Mouse (Mus musculus): ENCODE data around the gene Vars. TPM values are rescaled to one million over a fixed set of nuclear protein-coding genes. Genes with fewer than 3 reads are reported as not detected.
A peak's percentile ranks its signal among the peaks of the same experiment; 100 is the strongest.
"Not testable (repeated sequence)": the region's sequence is repeated elsewhere in the genome, so short reads cannot be mapped to it uniquely, and the experiment has no call there.

Gene Vars
- polyA plus RNA-seq, 1 experiment from 2014 or later: 50.7 TPM

DNA sequence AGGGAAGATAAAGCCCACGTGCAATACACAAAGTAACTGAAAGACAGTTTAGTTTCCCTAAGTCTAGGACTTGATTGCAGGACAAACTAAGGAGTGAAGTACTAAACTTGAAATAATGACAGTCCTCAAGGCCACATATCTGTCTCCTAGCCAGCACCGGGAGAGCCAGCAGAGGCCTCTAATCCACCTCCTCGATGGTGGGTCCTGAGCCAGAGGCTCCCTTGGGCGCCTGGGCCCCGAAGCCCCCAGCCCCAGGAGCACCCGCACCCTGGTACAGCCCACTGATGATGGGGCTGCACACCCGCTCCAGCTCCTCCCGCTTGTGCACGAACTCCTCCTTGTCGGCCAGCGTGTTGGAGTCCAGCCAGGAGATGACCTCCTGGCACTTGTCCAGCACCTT lies 31.0 kb upstream of the Vars start, which contains the start of gene Gm20481:
Gm20481 (plus strand) TSS at position 91 of the 400 bp plus-strand sequence.
- not testable (repeated sequence) for H3K4me3 ChIP-seq (ENCODE audit: low read length); H3K27ac ChIP-seq (ENCODE audit: low read depth, low read length); H3K4me2 ChIP-seq (ENCODE audit: low read length); H3K4me1 ChIP-seq (ENCODE audit: control insufficient read depth, insufficient read depth, low read depth, low read length); ATAC-seq; H3K9ac ChIP-seq (ENCODE audit: low read depth, low read length); H3K36me3 ChIP-seq (ENCODE audit: control insufficient read depth, insufficient read depth, low read length); H3K9me3 ChIP-seq (ENCODE audit: control insufficient read depth, low read length)
- peaks cover 21% of the 10 kb centered on the region for H3K27me3 ChIP-seq (replicated peaks; ENCODE audit: control insufficient read depth, insufficient read depth, low read length)
- WGBS: 67% methylated on average over 6 of the region's 11 CpGs

DNA sequence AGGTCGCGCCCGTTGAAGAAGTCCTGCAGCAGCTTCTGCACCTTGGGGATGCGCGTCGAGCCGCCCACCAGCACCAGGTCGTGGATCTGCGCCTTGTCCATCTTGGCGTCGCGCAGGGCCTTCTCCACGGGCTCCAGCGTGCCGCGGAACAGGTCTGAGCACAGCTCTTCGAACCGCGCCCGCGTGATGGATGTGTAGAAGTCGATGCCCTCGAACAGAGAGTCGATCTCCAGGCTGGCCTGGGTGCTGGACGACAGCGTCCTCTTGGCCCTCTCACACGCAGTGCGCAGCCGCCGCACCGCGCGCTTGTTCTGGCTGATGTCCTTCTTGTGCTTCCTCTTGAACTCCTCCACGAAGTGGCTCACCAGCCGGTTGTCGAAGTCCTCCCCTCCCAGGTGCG lies 29.9 kb upstream of the Vars start:
- H3K4me1 ChIP-seq (ENCODE audit: control insufficient read depth, insufficient read depth, low read depth, low read length); H3K9me3 ChIP-seq (ENCODE audit: control insufficient read depth, low read length); H3K4me3 ChIP-seq (ENCODE audit: low read length); H3K9ac ChIP-seq (ENCODE audit: low read depth, low read length); H3K27ac ChIP-seq (ENCODE audit: low read depth, low read length); H3K4me2 ChIP-seq (ENCODE audit: low read length); ATAC-seq; H3K36me3 ChIP-seq (ENCODE audit: control insufficient read depth, insufficient read depth, low read length): not testable (repeated sequence)
- peaks cover 21% of the 10 kb centered on the region for H3K27me3 ChIP-seq (replicated peaks; ENCODE audit: control insufficient read depth, insufficient read depth, low read length)
- WGBS: 35% methylated on average over 9 of the region's 37 CpGs

DNA sequence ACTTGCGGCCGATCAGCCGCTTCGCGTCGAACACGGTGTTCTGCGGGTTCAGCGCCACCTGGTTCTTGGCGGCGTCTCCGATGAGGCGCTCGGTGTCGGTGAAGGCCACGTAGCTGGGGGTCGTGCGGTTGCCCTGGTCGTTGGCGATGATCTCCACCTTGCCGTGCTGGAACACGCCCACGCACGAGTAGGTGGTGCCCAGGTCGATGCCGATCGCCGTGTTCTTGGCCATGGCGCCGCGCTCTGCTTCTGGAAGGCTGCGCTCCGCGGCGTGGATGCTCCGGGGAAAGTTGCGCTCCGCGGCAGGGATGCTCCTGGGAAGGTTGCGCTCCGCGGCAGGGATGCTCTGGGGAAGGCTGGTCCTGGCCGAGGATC lies 29.1 kb upstream of the Vars start:
- H3K36me3 ChIP-seq (ENCODE audit: control insufficient read depth, insufficient read depth, low read length); H3K4me1 ChIP-seq (ENCODE audit: control insufficient read depth, insufficient read depth, low read depth, low read length); H3K9me3 ChIP-seq (ENCODE audit: control insufficient read depth, low read length); H3K27ac ChIP-seq (ENCODE audit: low read depth, low read length): not testable (repeated sequence)
- WGBS: 0% methylated on average over 7 of the region's 43 CpGs
- peaks cover 21% of the 10 kb centered on the region for H3K27me3 ChIP-seq (replicated peaks; ENCODE audit: control insufficient read depth, insufficient read depth, low read length)
- peak overlapping the region; percentile 86 for H3K4me2 ChIP-seq (ENCODE audit: low read length)
- H3K9ac ChIP-seq (ENCODE audit: low read depth, low read length): peak overlapping the region; percentile 52; the same call in 1 of the 2 replicates
- H3K4me3 ChIP-seq (ENCODE audit: low read length): peak overlapping the region; percentile 41
- ATAC-seq: peak; percentile 72

DNA sequence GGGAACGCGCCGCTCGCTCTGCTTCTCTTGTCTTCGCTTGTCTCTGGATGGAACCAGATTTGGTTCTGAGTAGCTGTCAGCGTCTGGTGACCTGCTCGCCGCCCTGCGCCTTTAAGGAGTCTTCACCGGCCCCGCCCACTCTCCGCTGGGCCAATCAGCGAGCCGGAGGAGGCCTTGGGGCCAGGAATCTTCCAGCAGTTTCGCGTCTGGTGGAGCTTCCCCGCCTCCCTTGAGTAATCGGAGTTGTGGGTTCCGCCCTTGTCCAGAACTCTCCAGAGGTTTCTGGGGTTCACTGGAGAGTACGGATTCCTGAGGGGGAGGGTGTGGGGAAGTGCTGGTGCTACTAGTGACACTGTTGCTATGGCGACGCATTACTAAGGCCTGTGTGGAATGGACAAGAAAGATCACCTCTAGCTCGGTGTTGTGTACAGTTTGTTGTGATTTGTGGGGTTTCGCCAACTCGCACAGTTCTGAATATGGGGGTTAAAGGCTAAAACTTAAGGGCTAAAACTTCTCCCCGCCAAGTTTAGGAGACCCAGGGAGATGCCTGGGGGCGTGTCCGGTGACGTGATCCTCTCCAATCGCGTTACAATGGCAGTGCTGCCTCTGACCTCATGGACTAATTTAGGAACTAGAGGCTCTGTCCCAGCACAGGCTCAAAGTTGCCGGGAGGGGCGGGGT lies 28.6 kb upstream of the Vars start, which contains the start of the genes Hspa1a and Hspa1l:
Hspa1a (minus strand) TSS at position 88 of the 681 bp plus-strand sequence.
Hspa1l (plus strand) TSS at position 635 of the 681 bp plus-strand sequence.
- not testable (repeated sequence) for H3K4me1 ChIP-seq (ENCODE audit: control insufficient read depth, insufficient read depth, low read depth, low read length); H3K36me3 ChIP-seq (ENCODE audit: control insufficient read depth, insufficient read depth, low read length); H3K27ac ChIP-seq (ENCODE audit: low read depth, low read length); H3K9me3 ChIP-seq (ENCODE audit: control insufficient read depth, low read length)
- Histone ChIP-seq H3K27me3 (replicated peaks; ENCODE audit: control insufficient read depth, insufficient read depth, low read length) (peaks cover 21% of the 10 kb centered on the region), H3K9ac (ENCODE audit: low read depth, low read length) (peak within 1 kb of the TSS; percentile 52), H3K4me3 (ENCODE audit: low read length) (peak within 1 kb of the TSS; percentile 41), H3K4me2 (ENCODE audit: low read length) (peak within 1 kb of the TSS; percentile 86)
- peak; percentile 95 for ATAC-seq
- under 1% methylated on average over 26 of the region's 33 CpGs for WGBS

DNA sequence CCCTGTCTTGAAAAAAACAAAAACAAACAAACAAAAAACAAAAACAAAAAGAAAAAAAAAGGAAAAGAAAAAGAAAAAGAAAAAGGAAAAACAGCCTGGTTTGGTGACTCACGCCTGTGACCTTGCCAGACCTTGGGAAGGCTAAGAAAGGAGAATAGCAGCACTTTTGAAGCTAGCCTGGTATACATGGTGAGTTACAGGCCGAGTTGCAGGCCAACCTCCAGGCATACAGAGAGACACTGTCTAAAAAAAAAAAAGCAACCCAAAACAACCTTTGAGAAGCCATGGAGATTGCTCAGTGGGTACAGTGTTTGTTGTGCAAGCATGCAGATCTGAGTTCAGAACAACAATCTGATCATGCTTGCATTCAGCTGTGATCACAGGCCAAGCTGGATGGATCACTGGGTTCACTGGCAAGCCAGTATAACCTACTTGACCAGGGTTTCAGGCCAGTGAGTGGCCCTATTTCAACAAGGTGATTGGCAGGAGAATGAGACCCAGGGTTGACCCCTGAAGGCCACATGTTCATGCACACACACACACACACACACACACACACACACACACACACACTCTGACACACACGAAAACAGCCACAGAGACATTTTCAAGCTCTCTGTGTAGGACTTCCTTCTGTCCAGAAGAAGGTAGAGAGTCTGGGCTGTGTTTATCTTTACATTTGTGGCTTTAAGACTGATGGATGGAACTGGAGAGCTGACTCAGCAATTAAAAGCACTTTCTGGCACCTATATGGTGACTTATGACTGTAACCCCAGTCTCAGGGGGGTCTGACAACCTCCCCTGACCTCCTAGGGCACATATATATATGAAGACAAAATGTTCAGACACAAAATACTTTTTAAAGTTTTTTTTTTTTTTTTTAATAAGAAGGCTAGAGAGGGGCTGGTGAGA lies 24.9 kb upstream of the Vars start:
- H3K4me3 ChIP-seq (ENCODE audit: low read length): no peak overlapping the region
- H3K27ac ChIP-seq (ENCODE audit: low read depth, low read length): no peak overlapping the region
- no peaks in the 10 kb centered on the region for H3K27me3 ChIP-seq (replicated peaks; ENCODE audit: control insufficient read depth, insufficient read depth, low read length)
- 81% methylated on average over 3 of the region's 3 CpGs for WGBS
- H3K9ac ChIP-seq (ENCODE audit: low read depth, low read length): no peak overlapping the region
- H3K4me1 ChIP-seq (ENCODE audit: control insufficient read depth, insufficient read depth, low read depth, low read length): peaks cover 9% of the 10 kb centered on the region
- H3K36me3 ChIP-seq (ENCODE audit: control insufficient read depth, insufficient read depth, low read length): no peaks in the 10 kb centered on the region
- ATAC-seq: no peak
- H3K4me2 ChIP-seq (ENCODE audit: low read length): no peak overlapping the region
- H3K9me3 ChIP-seq (ENCODE audit: control insufficient read depth, low read length): no peaks in the 10 kb centered on the region

DNA sequence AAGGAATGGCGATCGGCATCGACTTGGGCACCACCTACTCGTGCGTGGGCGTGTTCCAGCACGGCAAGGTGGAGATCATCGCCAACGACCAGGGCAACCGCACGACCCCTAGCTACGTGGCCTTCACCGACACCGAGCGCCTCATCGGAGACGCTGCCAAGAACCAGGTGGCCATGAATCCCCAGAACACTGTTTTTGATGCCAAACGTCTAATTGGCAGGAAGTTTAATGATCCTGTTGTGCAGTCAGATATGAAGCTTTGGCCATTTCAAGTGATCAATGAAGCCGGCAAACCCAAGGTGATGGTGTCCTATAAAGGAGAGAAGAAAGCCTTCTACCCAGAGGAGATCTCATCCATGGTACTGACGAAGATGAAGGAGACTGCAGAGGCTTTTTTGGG lies 23.8 kb upstream of the Vars start:
- 93% methylated on average over 20 of the region's 20 CpGs for WGBS
- no peak for ATAC-seq
- Histone ChIP-seq H3K9ac (ENCODE audit: low read depth, low read length) (no peak overlapping the region), H3K27ac (ENCODE audit: low read depth, low read length) (no peak overlapping the region), H3K4me1 (ENCODE audit: control insufficient read depth, insufficient read depth, low read depth, low read length) (peaks cover 14% of the 10 kb centered on the region), H3K4me3 (ENCODE audit: low read length) (no peak overlapping the region), H3K36me3 (ENCODE audit: control insufficient read depth, insufficient read depth, low read length) (no peaks in the 10 kb centered on the region), H3K27me3 (replicated peaks; ENCODE audit: control insufficient read depth, insufficient read depth, low read length) (no peaks in the 10 kb centered on the region), H3K4me2 (ENCODE audit: low read length) (no peak overlapping the region), H3K9me3 (ENCODE audit: control insufficient read depth, low read length) (no peaks in the 10 kb centered on the region)

DNA sequence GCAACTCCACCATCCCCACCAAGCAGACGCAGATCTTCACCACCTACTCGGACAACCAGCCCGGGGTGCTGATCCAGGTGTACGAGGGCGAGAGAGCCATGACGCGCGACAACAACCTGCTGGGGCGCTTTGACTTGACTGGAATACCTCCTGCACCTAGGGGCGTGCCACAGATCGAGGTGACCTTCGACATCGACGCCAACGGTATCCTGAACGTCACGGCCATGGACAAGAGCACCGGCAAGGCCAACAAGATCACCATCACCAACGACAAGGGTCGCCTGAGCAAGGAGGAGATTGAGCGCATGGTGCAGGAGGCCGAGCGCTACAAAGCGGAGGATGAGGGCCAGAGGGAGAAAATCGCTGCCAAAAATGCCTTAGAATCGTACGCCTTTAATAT lies 22.5 kb upstream of the Vars start:
- no peak for ATAC-seq
- H3K4me2 ChIP-seq (ENCODE audit: low read length): no peak overlapping the region
- no peak overlapping the region for H3K4me3 ChIP-seq (ENCODE audit: low read length)
- H3K27me3 ChIP-seq (replicated peaks; ENCODE audit: control insufficient read depth, insufficient read depth, low read length): no peaks in the 10 kb centered on the region
- H3K27ac ChIP-seq (ENCODE audit: low read depth, low read length): no peak overlapping the region
- no peak overlapping the region for H3K9ac ChIP-seq (ENCODE audit: low read depth, low read length)
- H3K9me3 ChIP-seq (ENCODE audit: control insufficient read depth, low read length): no peaks in the 10 kb centered on the region
- no peaks in the 10 kb centered on the region for H3K36me3 ChIP-seq (ENCODE audit: control insufficient read depth, insufficient read depth, low read length)
- 90% methylated on average over 27 of the region's 27 CpGs for whole genome bisulfite sequencing
- H3K4me1 ChIP-seq (ENCODE audit: control insufficient read depth, insufficient read depth, low read depth, low read length): peaks cover 17% of the 10 kb centered on the region

DNA sequence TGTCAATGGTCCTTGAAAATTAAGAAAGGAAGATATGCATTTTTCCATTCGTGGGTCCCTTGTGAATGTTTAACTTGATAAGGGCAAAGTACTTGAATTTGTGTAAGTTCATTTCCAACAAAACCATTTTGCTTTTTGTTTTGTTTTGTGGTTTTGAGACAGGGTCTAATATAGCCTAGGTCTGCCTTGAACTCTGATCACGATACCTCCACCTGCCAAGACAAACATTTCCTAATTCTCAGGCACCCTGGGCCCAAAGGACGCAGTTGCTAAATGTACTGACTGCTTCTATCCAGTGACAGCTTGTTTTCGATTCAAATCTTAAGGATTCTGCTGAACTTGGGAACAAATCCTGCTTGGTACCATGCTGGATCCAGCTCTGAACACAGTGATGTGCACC lies 21.2 kb upstream of the Vars start:
- Histone ChIP-seq H3K4me1 (ENCODE audit: control insufficient read depth, insufficient read depth, low read depth, low read length) (peaks cover 17% of the 10 kb centered on the region), H3K27ac (ENCODE audit: low read depth, low read length) (no peak overlapping the region), H3K27me3 (replicated peaks; ENCODE audit: control insufficient read depth, insufficient read depth, low read length) (no peaks in the 10 kb centered on the region), H3K9ac (ENCODE audit: low read depth, low read length) (no peak overlapping the region), H3K36me3 (ENCODE audit: control insufficient read depth, insufficient read depth, low read length) (no peaks in the 10 kb centered on the region), H3K9me3 (ENCODE audit: control insufficient read depth, low read length) (no peaks in the 10 kb centered on the region), H3K4me2 (ENCODE audit: low read length) (no peak overlapping the region), H3K4me3 (ENCODE audit: low read length) (no peak overlapping the region)
- ATAC-seq: no peak
- WGBS: 88% methylated on average over 4 of the region's 4 CpGs

DNA sequence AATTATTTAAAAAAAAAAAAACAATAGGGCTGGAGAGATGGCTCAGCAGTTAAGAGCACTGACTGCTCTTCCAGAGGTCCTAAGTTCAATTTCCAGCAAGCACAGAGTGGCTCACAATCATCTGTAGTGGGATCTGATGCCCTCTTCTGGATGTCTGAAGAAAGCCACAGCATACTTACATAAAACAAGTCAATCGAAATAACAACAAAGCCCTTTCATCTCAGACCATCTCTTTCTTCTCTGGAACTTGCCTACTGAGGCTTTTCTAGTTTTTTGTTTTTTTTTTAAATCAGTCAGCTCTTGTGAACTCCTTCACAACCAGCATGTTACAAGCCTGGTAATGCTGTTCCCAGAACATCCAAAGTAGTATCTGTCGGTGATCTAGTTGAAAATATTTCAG lies 20.1 kb upstream of the Vars start:
- H3K27ac ChIP-seq (ENCODE audit: low read depth, low read length): no peak overlapping the region
- no peaks in the 10 kb centered on the region for H3K9me3 ChIP-seq (ENCODE audit: control insufficient read depth, low read length)
- H3K4me3 ChIP-seq (ENCODE audit: low read length): peak overlapping the region; percentile 76
- peak overlapping the region; percentile 93 for H3K9ac ChIP-seq (ENCODE audit: low read depth, low read length)
- H3K36me3 ChIP-seq (ENCODE audit: control insufficient read depth, insufficient read depth, low read length): peaks cover 4% of the 10 kb centered on the region; the same call in 1 of the 2 replicates
- peaks cover 17% of the 10 kb centered on the region for H3K4me1 ChIP-seq (ENCODE audit: control insufficient read depth, insufficient read depth, low read depth, low read length)
- peak overlapping the region; percentile 70 for H3K4me2 ChIP-seq (ENCODE audit: low read length)
- ATAC-seq: no peak
- H3K27me3 ChIP-seq (replicated peaks; ENCODE audit: control insufficient read depth, insufficient read depth, low read length): no peaks in the 10 kb centered on the region
- WGBS: 17% methylated on average over 2 of the region's 2 CpGs
